Mouse (Mus musculus) layer of hippocampus, adult 2 months (tissue): ENCODE data around the gene Rragc. TPM values are rescaled to one million over a fixed set of nuclear protein-coding genes. Genes with fewer than 3 reads are reported as not detected.
"Not testable (repeated sequence)": the region's sequence is repeated elsewhere in the genome, so short reads cannot be mapped to it uniquely, and the experiment has no call there.

Experiments used
- DNase-seq, 2 experiments: peaks; one replicate each; pipeline ENCODE4 v3.0.0; 2022; ENCODE audit warnings: low spot score in 2 of 2
- H3K27ac ChIP-seq: fragments of 200-600 bp; 2 replicates; pipeline ENCODE4 v1.8.1; 2022
- H3K4me3 ChIP-seq: fragments of 200-600 bp; 2 replicates; pipeline ENCODE4 v1.8.1; 2022; ENCODE audit warnings: mild to moderate bottlenecking
- CTCF ChIP-seq: fragments of 200-600 bp; conservative IDR thresholded peaks from 2 replicates; pipeline ENCODE4 v1.8.1; 2022; ENCODE audit warnings: antibody characterized with exemption, mild to moderate bottlenecking, moderate library complexity
- total RNA-seq, 2 experiments: library from RNA; stranded (reverse); gene quantifications; 2 replicates each; pipeline ENCODE4 v1.2.3; 2021

Rragc gene
- total RNA-seq, 2 experiments from 2014 or later, result 54.8 to 60.6 TPM

- Histone ChIP-seq H3K27ac (no peak overlapping the region), H3K4me3 (no peak overlapping the region)
- DNase-seq, result no peak
- TF ChIP-seq CTCF, result no peak
Observed at GRCm38 (mm10) chr4:123927961-123928360, 10.7 kb downstream of the Rragc start.

DNA sequence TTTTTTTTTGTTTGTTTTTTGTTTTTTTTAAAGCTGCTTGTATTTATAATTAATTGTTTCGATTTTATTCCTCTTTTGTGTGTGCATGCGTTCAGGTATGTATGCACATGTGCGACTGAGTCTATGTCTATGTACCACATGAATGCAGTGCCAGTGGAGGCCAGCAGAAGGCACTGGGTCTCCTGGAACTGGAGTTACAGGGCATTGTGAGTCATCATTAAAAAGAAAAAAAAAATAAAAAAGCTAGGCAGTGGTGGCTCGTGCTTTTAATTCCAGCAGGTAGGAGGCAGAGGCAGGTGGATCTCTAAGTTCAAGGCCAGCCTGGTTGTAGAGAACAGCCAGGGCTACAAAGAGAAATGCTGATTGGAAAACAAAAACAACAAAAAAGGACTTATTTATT is 12.7 kb downstream of the Rragc start:
- no peak for DNase-seq
- Histone ChIP-seq H3K27ac (no peak overlapping the region), H3K4me3 (no peak overlapping the region)
- TF ChIP-seq CTCF, result peak; percentile 47

- H3K27ac ChIP-seq, result no peak overlapping the region
- no peak overlapping the region for H3K4me3 ChIP-seq
- no peak for TF ChIP-seq CTCF
- peak; percentile 49 to 55 for DNase-seq
Observed at GRCm38 (mm10) chr4:123934306-123934705, 17.1 kb downstream of the Rragc start.

DNA sequence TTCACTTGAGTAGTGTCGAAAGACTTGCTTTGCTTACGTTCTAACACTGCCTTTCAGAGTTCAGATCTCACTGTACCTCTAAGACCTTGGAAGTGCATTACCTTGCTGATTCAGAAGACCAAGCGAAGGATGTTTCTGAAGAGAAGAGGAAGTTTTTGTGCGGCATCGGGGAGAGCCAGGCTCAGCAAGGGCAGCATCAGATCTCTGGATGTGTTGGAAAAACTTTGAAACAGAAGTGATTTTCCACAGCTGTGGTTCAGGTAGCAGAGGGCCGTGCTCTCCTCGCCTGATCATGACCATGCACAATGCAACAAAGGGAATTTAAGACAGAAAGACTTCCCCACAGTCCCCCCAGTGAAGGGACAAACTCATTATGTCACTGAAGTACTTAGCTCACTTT is 18.8 kb downstream of the Rragc start:
- no peak for TF ChIP-seq CTCF
- Histone ChIP-seq H3K4me3 (no peak overlapping the region), H3K27ac (no peak overlapping the region)
- no peak for DNase-seq

- no peak overlapping the region for H3K27ac ChIP-seq
- TF ChIP-seq CTCF, result peak; percentile 93
- no peak overlapping the region for H3K4me3 ChIP-seq
- DNase-seq, result peak; percentile 73 to 84
Observed at GRCm38 (mm10) chr4:123939838-123940237, 22.6 kb downstream of the Rragc start.

GRCm38 (mm10) chr4:123940878-123941277 is 23.6 kb downstream of the Rragc start:
- H3K4me3 ChIP-seq, DNase-seq, H3K27ac ChIP-seq: not testable (repeated sequence)

DNA sequence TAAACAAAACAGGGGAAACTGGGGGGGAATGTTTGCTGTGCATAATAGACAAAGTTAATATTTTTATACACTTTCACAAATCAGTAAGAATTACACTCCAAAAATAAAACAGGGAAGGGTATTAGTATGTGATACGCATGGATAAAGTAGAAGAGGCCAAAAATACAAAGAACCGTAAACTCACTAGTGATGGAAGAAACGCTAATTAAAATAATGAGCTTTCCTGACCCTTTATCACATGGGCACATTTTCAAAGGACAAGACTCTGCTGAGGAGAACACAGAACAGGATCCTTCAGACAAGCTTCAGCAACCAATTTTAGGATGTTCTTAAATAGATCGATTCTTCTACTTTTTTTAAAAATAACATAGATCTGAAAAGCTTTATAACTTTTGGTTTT is 29.5 kb downstream of the Rragc start:
- H3K4me3 ChIP-seq, result no peak overlapping the region
- DNase-seq, result no peak
- no peak overlapping the region for H3K27ac ChIP-seq
- no peak for TF ChIP-seq CTCF

GRCm38 (mm10) chr4:123947149-123947548 is 29.9 kb downstream of the Rragc start:
- DNase-seq, result no peak
- no peak overlapping the region for H3K4me3 ChIP-seq
- H3K27ac ChIP-seq, result no peak overlapping the region
- TF ChIP-seq CTCF, result peak; percentile 31

DNA sequence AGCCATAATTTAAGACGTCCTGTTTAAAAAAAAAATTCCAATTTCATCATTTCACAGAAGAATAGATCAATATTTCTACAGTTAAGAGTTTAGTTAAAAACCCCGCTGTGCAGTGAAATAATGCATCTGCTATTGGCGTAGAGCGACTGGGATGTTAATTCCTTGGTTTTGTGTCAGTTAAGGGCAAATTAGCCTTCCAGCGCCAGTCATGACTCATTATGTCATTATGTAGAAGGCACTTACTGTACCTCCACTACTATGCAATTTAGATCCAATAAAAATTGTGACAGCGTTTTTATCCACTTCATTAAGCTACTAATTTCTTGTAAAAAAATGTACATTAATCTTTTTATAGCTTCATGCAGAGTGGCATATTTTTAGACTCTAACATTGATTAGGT is 31.7 kb downstream of the Rragc start:
- TF ChIP-seq CTCF, result no peak
- Histone ChIP-seq H3K4me3 (no peak overlapping the region), H3K27ac (no peak overlapping the region)
- no peak for DNase-seq

DNA sequence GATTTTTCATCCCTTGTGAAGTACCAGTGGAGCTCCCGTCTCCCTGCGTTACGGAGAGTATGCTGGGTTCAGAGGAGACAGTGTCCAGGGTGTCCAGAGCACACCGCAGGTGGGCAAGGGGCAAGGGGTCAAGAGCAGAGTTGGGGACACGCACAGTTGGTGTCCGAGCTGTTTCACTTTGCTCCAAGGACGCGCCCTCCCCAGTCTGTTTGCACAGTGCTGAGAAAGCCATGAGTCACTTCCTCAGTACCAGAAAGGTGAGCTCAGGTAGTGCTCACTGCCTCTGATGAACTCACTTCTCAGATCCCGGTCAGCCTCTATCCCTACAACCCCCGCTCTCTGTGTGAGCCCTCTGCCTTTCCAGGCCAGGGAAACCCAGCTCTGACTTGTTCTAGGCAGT is 32.4 kb downstream of the Rragc start:
- Histone ChIP-seq H3K4me3 (no peak overlapping the region), H3K27ac (no peak overlapping the region)
- DNase-seq, result no peak
- no peak for TF ChIP-seq CTCF

- no peak for DNase-seq
- TF ChIP-seq CTCF, result no peak
- no peak overlapping the region for H3K4me3 ChIP-seq
- no peak overlapping the region for H3K27ac ChIP-seq
Observed at GRCm38 (mm10) chr4:123952059-123952458, 34.8 kb downstream of the Rragc start.

- peak; percentile 96 for TF ChIP-seq CTCF
- DNase-seq, result peak; percentile 47 to 83
- H3K27ac ChIP-seq, result no peak overlapping the region
- H3K4me3 ChIP-seq, result peak overlapping the region; percentile 34
Observed at GRCm38 (mm10) chr4:123956703-123957491, 39.7 kb downstream of the Rragc start.

DNA sequence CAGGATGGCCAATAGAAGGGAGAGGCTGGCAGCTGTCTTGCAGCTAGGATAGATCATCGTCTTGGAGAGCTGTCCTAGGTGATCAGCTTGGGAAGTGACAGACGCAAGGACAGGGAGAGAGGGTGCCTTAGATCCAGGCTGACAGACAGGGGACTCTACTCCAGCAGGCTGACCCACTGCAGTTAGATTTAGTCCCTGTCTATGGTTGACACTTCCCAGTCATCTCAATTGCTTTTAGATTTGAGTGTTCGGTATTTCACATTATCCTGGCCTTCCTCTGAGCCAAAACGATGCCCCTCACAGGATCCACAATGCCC is 40.2 kb downstream of the Rragc start:
- no peak for TF ChIP-seq CTCF
- Histone ChIP-seq H3K4me3 (no peak overlapping the region), H3K27ac (no peak overlapping the region)
- DNase-seq, result no peak

GRCm38 (mm10) chr4:123957891-123958290 is 40.6 kb downstream of the Rragc start:
- TF ChIP-seq CTCF, result no peak
- DNase-seq, result no peak
- H3K4me3 ChIP-seq, result no peak overlapping the region
- H3K27ac ChIP-seq, result no peak overlapping the region
